Mouse (Mus musculus) ES-E14 (cell line): ENCODE measurements at regions not wholly inside any gene's neighbourhood (a gene's known extent, or its start where the extent isn't known, plus 50 kb on each side); places are given as distances from the start of the nearest gene placed in this dataset.

Experiments
- DNase-seq: peaks from one replicate; pipeline ENCODE4 v3.0.0-alpha.2; 2013; ENCODE audit warnings: low read depth, low spot score
- H3K27ac ChIP-seq: 2 replicates; pipeline ENCODE4 v1.5.1; 2012; ENCODE audit warnings: low read depth, mild to moderate bottlenecking, low read length, moderate library complexity, mixed read lengths; ENCODE audit not compliant: poor library complexity, insufficient read depth, severe bottlenecking
- H3K36me3 ChIP-seq: 2 replicates; pipeline ENCODE4 v1.6.1; 2012; ENCODE audit warnings: mild to moderate bottlenecking, low read length, moderate library complexity, mixed read lengths; ENCODE audit not compliant: control insufficient read depth, poor library complexity, insufficient read depth, severe bottlenecking
- H3K4me1 ChIP-seq, 2 experiments: fragments of 150-350 bp in 1 of 2; sonication (generic) in 1 of 2; 2 replicates each; pipeline ENCODE4 v1.6.1; 2012; ENCODE audit warnings: low read length in 2 of 2, mild to moderate bottlenecking in 1 of 2, mixed read lengths in 1 of 2; ENCODE audit not compliant: control insufficient read depth in 2 of 2, insufficient read depth in 2 of 2, poor library complexity in 1 of 2
- H3K4me3 ChIP-seq, 2 experiments: fragments of 150-350 bp in 1 of 2; sonication (generic) in 1 of 2; 2 replicates each; pipeline ENCODE4 v1.5.1; 2012; ENCODE audit warnings: low read length in 2 of 2, low read depth in 1 of 2, mild to moderate bottlenecking in 1 of 2, mixed read lengths in 1 of 2; ENCODE audit not compliant: insufficient read depth in 1 of 2, poor library complexity in 1 of 2, severe bottlenecking in 1 of 2
- H3K9ac ChIP-seq: 2 replicates; pipeline ENCODE4 v1.6.1; 2012; ENCODE audit warnings: low read depth, mild to moderate bottlenecking, low read length, mixed read lengths; ENCODE audit not compliant: poor library complexity, insufficient read depth, severe bottlenecking
- H3K9me3 ChIP-seq: fragments of 150-350 bp; sonication (generic); 2 replicates; pipeline ENCODE4 v1.6.1; 2012; ENCODE audit warnings: low read depth, mild to moderate bottlenecking, low read length; ENCODE audit not compliant: control insufficient read depth, insufficient read depth
- CHD2 ChIP-seq: IDR thresholded peaks from 2 replicates; pipeline ENCODE4 v1.6.1; 2014; ENCODE audit warnings: mild to moderate bottlenecking, low read depth, low read length, inconsistent platforms
- HCFC1 ChIP-seq: IDR thresholded peaks from 2 replicates; pipeline ENCODE4 v1.6.1; 2012; ENCODE audit warnings: low read length, inconsistent platforms, borderline replicate concordance; ENCODE audit not compliant: insufficient read depth
- MAFK ChIP-seq: IDR thresholded peaks from 2 replicates; pipeline ENCODE4 v1.6.1; 2014; ENCODE audit warnings: mild to moderate bottlenecking, low read depth, low read length, inconsistent platforms; ENCODE audit not compliant: insufficient read depth
- ZC3H11A ChIP-seq: IDR thresholded peaks from 2 replicates; pipeline ENCODE4 v1.6.1; 2012; ENCODE audit warnings: low read depth, mild to moderate bottlenecking, inconsistent platforms, low read length, borderline replicate concordance
- ZNF384 ChIP-seq: IDR thresholded peaks from 2 replicates; pipeline ENCODE4 v1.6.1; 2012; ENCODE audit warnings: low read depth, low read length, inconsistent platforms
- in situ Hi-C, 2 experiments: fragments of 600-800 bp; cut with MboI; formaldehyde crosslinking; loops; one replicate each; pipeline ENCODE4 v1.15.1; 2025; ENCODE audit warnings: low sequenced_read_pairs in 2 of 2, inconsistent platforms in 1 of 2; ENCODE audit not compliant: unreplicated experiment in 2 of 2

DNA sequence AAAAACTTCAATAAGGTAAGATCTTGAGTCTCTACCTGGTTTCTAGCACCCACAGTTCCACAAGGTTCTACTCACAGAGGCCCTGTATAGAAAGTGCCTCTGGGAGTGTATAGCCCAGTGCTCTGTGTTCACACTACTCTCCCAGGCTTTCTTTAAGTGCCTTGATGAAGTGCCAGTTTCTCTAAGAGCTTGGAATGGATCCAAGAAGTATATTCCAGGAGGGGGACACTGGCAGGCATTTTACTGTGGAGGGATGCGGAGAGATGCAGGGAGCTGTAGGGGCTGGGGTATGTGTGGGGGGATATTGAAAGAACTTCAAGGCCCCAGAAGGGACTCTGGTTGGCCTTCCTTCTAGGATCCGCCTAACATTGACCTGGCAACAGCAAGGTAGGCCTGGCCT lies 204.9 kb downstream of the 1500009L16Rik start:
- TF ChIP-seq ZC3H11A (no peak), ZNF384 (no peak), HCFC1 (no peak), MAFK (no peak), CHD2 (no peak)
- H3K9ac ChIP-seq, result no peak overlapping the region
- no peak for DNase-seq
- in situ Hi-C loops, result no loop called here
- no peak overlapping the region for H3K27ac ChIP-seq
- no peaks in the 10 kb centered on the region for H3K4me1 ChIP-seq
- no peaks in the 10 kb centered on the region for H3K9me3 ChIP-seq
- no peaks in the 10 kb centered on the region for H3K36me3 ChIP-seq
- no peak overlapping the region for H3K4me3 ChIP-seq

DNA sequence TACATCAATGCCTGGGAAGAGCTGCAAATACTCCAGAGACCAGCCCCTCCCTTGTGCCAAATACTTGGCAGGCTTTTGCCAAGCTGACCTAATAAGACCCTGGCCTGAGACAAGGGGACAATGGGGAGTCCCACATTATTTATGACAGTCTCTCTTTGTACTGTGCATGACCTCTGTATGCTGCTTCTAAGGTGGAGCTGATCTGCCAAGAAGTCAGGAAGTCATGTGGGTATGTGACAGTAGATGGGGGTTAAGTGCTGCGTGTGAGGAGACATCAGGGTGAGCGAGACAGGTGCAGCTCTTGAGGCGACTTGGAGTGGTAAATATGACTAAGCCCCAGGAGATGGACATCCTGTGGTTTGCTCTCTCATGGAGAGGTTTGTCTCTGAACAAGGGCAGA lies 209.1 kb downstream of the 1500009L16Rik start:
- H3K9ac ChIP-seq, result no peak overlapping the region
- no peaks in the 10 kb centered on the region for H3K36me3 ChIP-seq
- no peak for DNase-seq
- H3K27ac ChIP-seq, result no peak overlapping the region
- in situ Hi-C loops, result no loop called here
- TF ChIP-seq ZC3H11A (no peak), MAFK (no peak), ZNF384 (no peak), HCFC1 (no peak), CHD2 (no peak)
- H3K4me3 ChIP-seq, result no peak overlapping the region
- H3K9me3 ChIP-seq, result no peaks in the 10 kb centered on the region
- H3K4me1 ChIP-seq, result no peaks in the 10 kb centered on the region

GRCm38 (mm10) chr10:83933201-83933600 lies 210.5 kb downstream of the 1500009L16Rik start:
- no peak for DNase-seq
- H3K4me1 ChIP-seq, result no peaks in the 10 kb centered on the region
- H3K27ac ChIP-seq, result no peak overlapping the region
- no peak for TF ChIP-seq CHD2
- TF ChIP-seq ZC3H11A, result no peak
- TF ChIP-seq HCFC1, result no peak
- no peak for TF ChIP-seq MAFK
- no peak for TF ChIP-seq ZNF384
- no peak overlapping the region for H3K4me3 ChIP-seq
- no peak overlapping the region for H3K9ac ChIP-seq
- H3K36me3 ChIP-seq, result no peaks in the 10 kb centered on the region
- in situ Hi-C loops, result no loop called here
- no peaks in the 10 kb centered on the region for H3K9me3 ChIP-seq

DNA sequence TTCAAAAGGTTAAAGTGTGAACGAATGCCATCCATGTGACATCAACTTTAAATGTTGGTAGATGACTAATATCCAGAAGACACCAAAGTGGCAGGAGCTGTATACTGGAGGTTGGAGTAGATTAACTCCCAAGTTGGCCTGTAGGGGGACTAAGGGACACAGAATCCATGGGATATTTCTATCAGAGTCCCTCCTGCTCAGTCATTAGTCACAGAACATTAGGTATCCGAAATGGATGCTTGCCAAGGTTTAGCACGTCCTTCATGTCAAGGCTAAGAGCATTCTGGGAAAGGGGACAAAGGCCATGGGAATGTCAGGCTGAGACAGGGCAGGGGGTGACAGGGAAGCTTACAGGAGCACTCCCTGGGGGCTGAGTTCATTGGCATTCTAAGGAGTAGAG lies 211.8 kb downstream of the 1500009L16Rik start:
- Histone ChIP-seq H3K36me3 (no peaks in the 10 kb centered on the region), H3K9ac (no peak overlapping the region), H3K4me3 (no peak overlapping the region), H3K9me3 (no peaks in the 10 kb centered on the region), H3K27ac (no peak overlapping the region), H3K4me1 (no peaks in the 10 kb centered on the region)
- in situ Hi-C loops, result no loop called here
- DNase-seq, result no peak
- TF ChIP-seq HCFC1, result no peak
- no peak for TF ChIP-seq ZNF384
- TF ChIP-seq MAFK, result no peak
- no peak for TF ChIP-seq CHD2
- TF ChIP-seq ZC3H11A, result no peak

GRCm38 (mm10) chr10:83937168-83937567 lies 214.5 kb downstream of the 1500009L16Rik start:
- Histone ChIP-seq H3K9me3 (no peaks in the 10 kb centered on the region), H3K4me3 (no peak overlapping the region), H3K27ac (no peak overlapping the region), H3K9ac (no peak overlapping the region), H3K4me1 (no peaks in the 10 kb centered on the region), H3K36me3 (no peaks in the 10 kb centered on the region)
- DNase-seq, result no peak
- in situ Hi-C loops, result no loop called here
- TF ChIP-seq HCFC1 (no peak), MAFK (no peak), CHD2 (no peak), ZC3H11A (no peak), ZNF384 (no peak)
